Mouse (Mus musculus): Measurements from ENCODE around the gene Oxa1l. TPM values are rescaled to one million over a fixed set of nuclear protein-coding genes. Genes with fewer than 3 reads are reported as not detected.

Gene Oxa1l
- polyA plus RNA-seq, 1 experiment from 2014 or later, result 54.8 TPM

DNA sequence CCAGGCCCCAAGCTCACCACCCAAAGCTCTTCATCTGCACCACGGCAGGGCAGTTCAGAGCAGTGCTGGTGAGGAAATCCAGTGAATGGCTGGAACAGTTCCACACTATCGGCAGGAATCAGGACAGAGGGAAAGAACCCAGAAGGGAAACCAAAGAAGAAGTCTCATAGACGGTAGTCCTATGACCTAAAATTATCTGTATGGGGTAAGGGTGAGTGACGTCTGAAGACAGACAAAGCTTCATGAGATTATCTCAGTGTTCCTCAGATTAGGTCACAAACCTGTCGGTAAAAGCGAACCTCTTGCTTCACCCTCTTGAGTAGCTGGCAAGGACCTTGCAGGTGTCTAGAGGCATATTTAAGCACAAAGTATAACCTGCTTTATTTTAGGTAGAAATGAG, 16.5 kb downstream of the Oxa1l start:
- Histone ChIP-seq H3K4me1 (no peaks in the 10 kb centered on the region), H3K36me3 (replicated peaks) (no peaks in the 10 kb centered on the region), H3K9ac (no peak overlapping the region), H3K27me3 (replicated peaks) (no peaks in the 10 kb centered on the region), H3K4me3 (no peak overlapping the region), H3K9me3 (no peaks in the 10 kb centered on the region), H3K27ac (no peak overlapping the region), H3K4me2 (no peak overlapping the region)
- WGBS, result 91% methylated on average over 6 of the region's 6 CpGs
- no peak for ATAC-seq (replicated peaks)

DNA sequence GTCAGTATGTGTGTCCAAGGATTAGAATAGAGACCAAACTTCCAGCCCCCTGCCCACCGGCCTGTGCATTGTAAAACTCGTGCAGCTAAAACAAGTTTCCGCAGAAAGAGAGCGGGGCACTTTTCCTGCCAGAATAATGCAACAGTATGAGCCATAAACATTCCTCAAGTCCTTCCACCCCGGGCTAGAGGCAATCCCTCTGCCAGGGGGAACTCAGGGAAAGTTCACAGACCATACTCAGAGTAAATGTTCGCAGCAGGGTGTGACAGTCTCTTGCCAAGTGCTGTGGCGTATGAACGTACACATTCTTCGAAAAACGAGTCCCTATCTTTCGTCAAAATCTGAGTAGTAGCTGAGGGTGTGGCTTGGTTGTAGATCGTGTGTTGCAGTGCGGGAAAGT, 18.9 kb downstream of the Oxa1l start:
- Histone ChIP-seq H3K9me3 (no peaks in the 10 kb centered on the region), H3K9ac (no peak overlapping the region), H3K36me3 (replicated peaks) (no peaks in the 10 kb centered on the region), H3K27ac (no peak overlapping the region), H3K4me3 (no peak overlapping the region), H3K4me2 (no peak overlapping the region), H3K4me1 (no peaks in the 10 kb centered on the region), H3K27me3 (replicated peaks) (no peaks in the 10 kb centered on the region)
- 86% methylated on average over 13 of the region's 13 CpGs for WGBS
- ATAC-seq (replicated peaks), result no peak

DNA sequence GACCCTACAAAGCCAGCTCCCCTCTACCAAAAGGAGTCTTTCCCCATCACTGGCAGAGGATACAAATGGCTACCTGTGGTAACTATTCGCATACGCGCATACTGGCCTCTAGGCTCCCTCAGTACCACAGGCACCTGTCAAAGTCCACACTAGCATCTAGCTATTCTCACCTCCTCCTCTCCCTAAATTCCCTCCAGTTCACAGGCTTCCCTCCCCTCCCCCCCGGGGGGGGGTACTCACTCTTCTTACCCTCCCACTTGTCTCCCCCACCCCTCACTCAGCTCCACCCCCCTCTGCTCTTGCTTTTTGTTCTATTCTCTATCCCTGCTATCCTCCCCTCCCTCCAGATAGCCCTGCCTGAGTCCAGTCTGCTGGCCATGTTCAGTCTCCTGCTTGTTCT, 20.0 kb downstream of the Oxa1l start:
- Histone ChIP-seq H3K4me3 (no peak overlapping the region), H3K36me3 (replicated peaks) (no peaks in the 10 kb centered on the region), H3K27ac (no peak overlapping the region), H3K9ac (no peak overlapping the region), H3K27me3 (replicated peaks) (no peaks in the 10 kb centered on the region), H3K4me1 (no peaks in the 10 kb centered on the region), H3K9me3 (no peaks in the 10 kb centered on the region), H3K4me2 (no peak overlapping the region)
- 79% methylated on average over 4 of the region's 4 CpGs for WGBS
- ATAC-seq (replicated peaks), result no peak

GRCm38 (mm10) chr14:54381816-54382215, 21.2 kb downstream of the Oxa1l start:
- Histone ChIP-seq H3K27me3 (replicated peaks) (no peaks in the 10 kb centered on the region), H3K4me2 (no peak overlapping the region), H3K27ac (no peak overlapping the region), H3K4me1 (no peaks in the 10 kb centered on the region), H3K4me3 (no peak overlapping the region), H3K9me3 (no peaks in the 10 kb centered on the region), H3K9ac (no peak overlapping the region), H3K36me3 (replicated peaks) (no peaks in the 10 kb centered on the region)
- ATAC-seq (replicated peaks), result no peak
- 83% methylated on average over 10 of the region's 10 CpGs for WGBS

DNA sequence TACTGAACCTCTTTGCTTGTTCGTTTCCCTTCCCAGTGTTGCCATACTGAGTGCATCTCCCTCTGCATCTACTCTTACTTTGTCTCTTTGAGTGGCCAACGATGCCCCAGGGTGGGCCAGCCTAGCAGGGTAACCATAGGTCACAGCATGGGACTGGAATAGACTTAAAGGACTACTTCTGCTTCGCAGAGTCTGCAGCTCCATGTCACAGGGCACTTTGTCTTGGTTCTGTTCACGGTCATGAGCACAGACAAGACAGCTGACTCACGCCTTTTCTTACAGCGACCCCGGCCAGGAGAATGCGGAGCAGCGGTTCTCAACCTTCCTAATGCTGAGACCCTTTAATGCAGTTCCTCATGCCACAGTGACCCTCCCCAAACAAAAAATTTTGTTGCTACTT, 22.0 kb downstream of the Oxa1l start:
- Histone ChIP-seq H3K4me2 (no peak overlapping the region), H3K27me3 (replicated peaks) (no peaks in the 10 kb centered on the region), H3K27ac (no peak overlapping the region), H3K36me3 (replicated peaks) (no peaks in the 10 kb centered on the region), H3K9me3 (no peaks in the 10 kb centered on the region), H3K4me1 (no peaks in the 10 kb centered on the region), H3K9ac (no peak overlapping the region), H3K4me3 (no peak overlapping the region)
- ATAC-seq (replicated peaks), result no peak
- 56% methylated on average over 9 of the region's 9 CpGs for WGBS

DNA sequence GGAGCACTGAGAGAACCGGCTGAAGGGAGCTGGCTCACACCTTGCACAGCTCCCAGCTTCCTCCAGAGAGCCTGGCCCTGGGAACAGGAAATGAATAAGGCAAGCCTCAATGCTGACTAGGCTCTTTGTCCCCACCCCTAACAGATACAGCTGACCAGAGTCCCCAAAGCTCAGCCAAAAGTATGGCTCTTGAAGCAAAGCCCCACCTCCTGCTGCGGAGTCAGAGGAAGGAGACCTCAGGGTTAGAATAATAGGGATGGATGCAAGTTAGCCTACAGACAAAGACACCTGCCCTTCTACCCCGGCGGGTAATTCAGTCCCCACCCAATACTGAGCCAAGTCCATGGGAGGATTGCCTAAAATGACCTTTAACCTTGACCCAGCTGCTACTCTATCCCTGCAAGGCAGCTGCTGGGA, 22.7 kb downstream of the Oxa1l start:
- no peak for ATAC-seq (replicated peaks)
- no peaks in the 10 kb centered on the region for H3K4me1 ChIP-seq
- WGBS, result 56% methylated on average over 4 of the region's 4 CpGs
- H3K4me3 ChIP-seq, result no peak overlapping the region
- no peak overlapping the region for H3K9ac ChIP-seq
- H3K36me3 ChIP-seq (replicated peaks), result no peaks in the 10 kb centered on the region
- no peaks in the 10 kb centered on the region for H3K9me3 ChIP-seq
- no peaks in the 10 kb centered on the region for H3K27me3 ChIP-seq (replicated peaks)
- H3K27ac ChIP-seq, result no peak overlapping the region
- H3K4me2 ChIP-seq, result no peak overlapping the region

GRCm38 (mm10) chr14:54384396-54384795, 23.8 kb downstream of the Oxa1l start:
- WGBS, result 90% methylated on average over 8 of the region's 8 CpGs
- Histone ChIP-seq H3K4me1 (no peaks in the 10 kb centered on the region), H3K4me3 (no peak overlapping the region), H3K36me3 (replicated peaks) (no peaks in the 10 kb centered on the region), H3K27ac (no peak overlapping the region), H3K27me3 (replicated peaks) (no peaks in the 10 kb centered on the region), H3K9me3 (no peaks in the 10 kb centered on the region), H3K4me2 (no peak overlapping the region), H3K9ac (no peak overlapping the region)
- no peak for ATAC-seq (replicated peaks)

- no peak for ATAC-seq (replicated peaks)
- H3K27me3 ChIP-seq (replicated peaks), result no peaks in the 10 kb centered on the region
Observed at GRCm38 (mm10) chr14:54385968-54386618, 25.5 kb downstream of the Oxa1l start.

GRCm38 (mm10) chr14:54387546-54387945, 26.9 kb downstream of the Oxa1l start:
- H3K9me3 ChIP-seq, result no peaks in the 10 kb centered on the region
- no peaks in the 10 kb centered on the region for H3K36me3 ChIP-seq (replicated peaks)
- H3K27ac ChIP-seq, result no peak overlapping the region
- no peaks in the 10 kb centered on the region for H3K27me3 ChIP-seq (replicated peaks)
- no peak overlapping the region for H3K4me2 ChIP-seq
- ATAC-seq (replicated peaks), result no peak
- 85% methylated on average over 6 of the region's 6 CpGs for WGBS
- H3K9ac ChIP-seq, result no peak overlapping the region
- H3K4me1 ChIP-seq, result no peaks in the 10 kb centered on the region
- no peak overlapping the region for H3K4me3 ChIP-seq

More at GRCm38 (mm10) chr14:54385968-54386618, 25.5 kb downstream of the Oxa1l start:
- WGBS, result 85% methylated on average over 7 of the region's 7 CpGs
- H3K4me3 ChIP-seq, result no peak overlapping the region
- H3K36me3 ChIP-seq (replicated peaks), result no peaks in the 10 kb centered on the region
- no peak overlapping the region for H3K27ac ChIP-seq
- H3K9me3 ChIP-seq, result no peaks in the 10 kb centered on the region
- no peak overlapping the region for H3K9ac ChIP-seq
- no peaks in the 10 kb centered on the region for H3K4me1 ChIP-seq
- H3K4me2 ChIP-seq, result no peak overlapping the region

DNA sequence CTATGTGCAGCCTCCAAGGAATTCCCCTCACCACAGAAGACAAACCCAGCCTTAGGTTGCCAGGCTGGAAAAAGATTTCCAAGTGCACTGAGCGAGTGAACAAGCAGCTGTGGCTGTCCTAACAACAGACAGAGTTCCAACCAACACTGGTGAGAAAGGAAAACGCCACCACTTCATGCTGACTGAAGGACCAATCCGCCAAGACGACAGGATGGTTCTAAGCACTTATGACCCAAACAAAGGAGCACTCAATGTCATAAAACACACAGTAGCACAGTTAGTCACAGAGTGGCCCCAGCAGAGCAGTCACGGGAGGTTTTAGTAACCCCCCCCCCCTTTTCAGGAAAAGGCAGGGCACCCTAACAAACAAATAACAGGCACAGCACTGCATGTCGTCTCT, 30.2 kb downstream of the Oxa1l start:
- no peak for ATAC-seq (replicated peaks)
- no peak overlapping the region for H3K27ac ChIP-seq
- H3K27me3 ChIP-seq (replicated peaks), result no peaks in the 10 kb centered on the region
- no peak overlapping the region for H3K4me3 ChIP-seq
- H3K36me3 ChIP-seq (replicated peaks), result no peaks in the 10 kb centered on the region
- WGBS, result 74% methylated on average over 6 of the region's 6 CpGs
- H3K9ac ChIP-seq, result no peak overlapping the region
- no peak overlapping the region for H3K4me2 ChIP-seq
- no peaks in the 10 kb centered on the region for H3K4me1 ChIP-seq
- H3K9me3 ChIP-seq, result no peaks in the 10 kb centered on the region

DNA sequence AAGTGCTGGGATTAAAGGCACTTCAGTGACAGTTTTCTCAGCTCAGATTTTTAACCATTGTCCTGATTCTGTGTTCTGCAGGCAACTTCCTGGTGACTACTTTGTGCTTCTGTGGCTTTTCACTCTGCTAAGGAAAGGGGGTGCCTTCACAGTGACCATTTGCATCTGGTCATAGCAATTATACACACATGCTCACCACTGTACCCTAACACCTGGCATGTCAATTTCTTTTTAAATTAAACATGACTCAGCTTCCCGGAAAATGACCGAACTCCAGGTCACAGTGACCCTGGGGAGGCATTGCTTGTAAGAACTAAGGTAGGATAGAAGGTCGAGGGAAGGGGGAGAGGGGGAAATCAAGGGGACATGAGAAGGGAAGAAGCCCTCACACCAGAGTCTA, 33.2 kb downstream of the Oxa1l start:
- ATAC-seq (replicated peaks), result no peak
- WGBS, result 87% methylated on average over 3 of the region's 3 CpGs
- H3K4me2 ChIP-seq, result no peak overlapping the region
- no peaks in the 10 kb centered on the region for H3K9me3 ChIP-seq
- H3K27ac ChIP-seq, result no peak overlapping the region
- H3K36me3 ChIP-seq (replicated peaks), result no peaks in the 10 kb centered on the region
- H3K4me1 ChIP-seq, result no peaks in the 10 kb centered on the region
- no peaks in the 10 kb centered on the region for H3K27me3 ChIP-seq (replicated peaks)
- H3K4me3 ChIP-seq, result no peak overlapping the region
- no peak overlapping the region for H3K9ac ChIP-seq

GRCm38 (mm10) chr14:54394309-54394708, 33.7 kb downstream of the Oxa1l start:
- Histone ChIP-seq H3K36me3 (replicated peaks) (no peaks in the 10 kb centered on the region), H3K27ac (no peak overlapping the region), H3K4me1 (no peaks in the 10 kb centered on the region), H3K27me3 (replicated peaks) (no peaks in the 10 kb centered on the region), H3K9me3 (no peaks in the 10 kb centered on the region), H3K4me3 (no peak overlapping the region), H3K9ac (no peak overlapping the region), H3K4me2 (no peak overlapping the region)
- ATAC-seq (replicated peaks), result no peak

DNA sequence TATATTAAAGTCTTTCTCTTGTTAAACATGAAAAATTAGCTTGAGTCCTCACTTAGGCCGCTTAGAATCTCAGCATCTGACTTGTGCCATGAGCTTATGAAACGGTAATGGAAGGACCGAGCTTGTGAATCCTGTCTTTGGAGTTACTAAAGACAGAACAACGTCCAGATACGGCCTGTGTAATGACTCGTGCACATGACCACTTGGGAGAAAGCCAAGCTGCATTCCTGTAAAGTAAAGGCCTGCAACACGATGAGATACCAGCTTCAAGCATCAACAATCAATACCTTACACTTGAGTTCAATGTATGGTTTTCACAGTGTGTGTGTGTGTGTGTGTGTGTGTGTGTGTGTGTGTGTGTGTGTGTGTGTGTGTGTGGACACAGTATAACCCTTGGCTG, 36.1 kb downstream of the Oxa1l start:
- Histone ChIP-seq H3K4me1 (no peaks in the 10 kb centered on the region), H3K4me2 (no peak overlapping the region)
- no peak for ATAC-seq (replicated peaks)

More for the DNA sequence above, 36.1 kb downstream of the Oxa1l start:
- H3K27me3 ChIP-seq (replicated peaks), result no peaks in the 10 kb centered on the region
- H3K36me3 ChIP-seq (replicated peaks), result no peaks in the 10 kb centered on the region
- no peak overlapping the region for H3K27ac ChIP-seq
- 90% methylated on average over 7 of the region's 7 CpGs for WGBS
- H3K9ac ChIP-seq, result no peak overlapping the region
- no peak overlapping the region for H3K4me3 ChIP-seq
- no peaks in the 10 kb centered on the region for H3K9me3 ChIP-seq
